1 mouse cellular context compared by ENCODE assay signal in genomic region chr7:127024755-127025555, GRCm38 (mm10).
TF ChIP-seq lines count a peak whose summit lies in the region.

No protein-coding gene starts in this region.

TF ChIP-seq in C2C12, 6 proteins besides CTCF, POLR2A, EP300 and RAD21:
- TF ChIP-seq MYOD1 (IDR thresholded peaks at IDR 0.05; ENCODE audit: control insufficient read depth, insufficient read length, low read depth): no peak
- no peak for TF ChIP-seq CEBPB (IDR thresholded peaks at IDR 0.05; ENCODE audit: low read depth)
- TF ChIP-seq FOSL1 (IDR thresholded peaks at IDR 0.05; ENCODE audit: insufficient read depth, low read length, poor library complexity, severe bottlenecking): no peak
- peak; percentile 25 for TF ChIP-seq USF1 (IDR thresholded peaks at IDR 0.05; ENCODE audit: low read depth)
- peak; percentile 84 for TF ChIP-seq MAX (IDR thresholded peaks at IDR 0.05)
- no peak for TF ChIP-seq MYOG (IDR thresholded peaks at IDR 0.05; ENCODE audit: control insufficient read depth, extremely low read depth, insufficient read length)
